Mouse (Mus musculus): ENCODE results near the gene Tpk1. TPM values are rescaled to one million over a fixed set of nuclear protein-coding genes. Genes with fewer than 3 reads are reported as not detected.

Gene Tpk1
- polyA plus RNA-seq, 2 experiments: 3.9 to 5.8 TPM

GRCm38 (mm10) chr6:43504609-43505230 is 161.4 kb downstream of the Tpk1 start:
- DNase-seq (ENCODE audit: low read depth in 3 of 3, low spot score in 3 of 3) (no peak), ATAC-seq (ENCODE audit: insufficient read depth) (no peak)
- H3K36me3 ChIP-seq (replicated peaks; ENCODE audit: control insufficient read depth, insufficient read depth, low read depth): no peaks in the 10 kb centered on the region
- no peak for TF ChIP-seq CTCF (IDR thresholded peaks at IDR 0.05; ENCODE audit: low read depth)
- no peak for TF ChIP-seq EP300 (IDR thresholded peaks at IDR 0.05; ENCODE audit: low read depth)
- H3K27me3 ChIP-seq (ENCODE audit: control insufficient read depth, insufficient read depth, low read length): no peaks in the 10 kb centered on the region
- 77% methylated on average over 5 of the region's 5 CpGs for WGBS (ENCODE audit: insufficient replicate concordance)
- peaks cover 2 to 9% of the 10 kb centered on the region in 2 experiments; a peak in 3 of 4 replicates for H3K4me1 ChIP-seq (replicated peaks; ENCODE audit: control insufficient read depth in 2 of 2, insufficient read depth in 2 of 2, low read length in 1 of 2)
- H3K9ac ChIP-seq (replicated peaks): no peak overlapping the region
- no peak overlapping the region for H3K4me2 ChIP-seq (ENCODE audit: low read depth)
- H3K4me3 ChIP-seq (ENCODE audit: insufficient read depth in 1 of 2, low read depth in 2 of 2, low read length in 2 of 2): no peak overlapping the region
- H3K27ac ChIP-seq: no peak overlapping the region
- H3K9me3 ChIP-seq (ENCODE audit: control insufficient read depth, low read length): no peaks in the 10 kb centered on the region

DNA sequence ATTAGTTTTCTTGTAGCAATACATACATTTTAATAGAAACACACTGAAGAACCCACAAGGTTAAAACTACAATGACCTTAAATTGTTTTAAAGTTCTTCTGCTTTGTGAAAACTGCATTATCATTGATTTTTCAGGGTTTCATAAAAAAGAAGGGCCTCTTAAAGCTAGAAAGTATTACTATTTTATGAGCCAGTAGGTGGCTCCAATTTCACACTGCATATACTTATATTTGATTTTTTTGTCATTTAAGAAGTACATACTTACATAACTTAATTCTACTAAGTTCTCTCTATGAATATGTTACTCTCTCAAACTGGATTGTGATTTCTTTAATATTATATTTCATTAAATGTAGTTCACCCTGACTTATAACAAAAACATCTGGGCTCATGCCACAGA is 173.7 kb downstream of the Tpk1 start:
- Histone ChIP-seq H3K27me3 (ENCODE audit: control insufficient read depth, insufficient read depth, low read length) (no peaks in the 10 kb centered on the region), H3K27ac (no peak overlapping the region), H3K4me2 (ENCODE audit: low read depth) (no peak overlapping the region), H3K9me3 (ENCODE audit: control insufficient read depth, low read length) (no peaks in the 10 kb centered on the region), H3K9ac (replicated peaks) (no peak overlapping the region), H3K4me1 (replicated peaks; ENCODE audit: control insufficient read depth in 2 of 2, insufficient read depth in 2 of 2, low read length in 1 of 2) (no peaks in the 10 kb centered on the region), H3K4me3 (ENCODE audit: insufficient read depth in 1 of 2, low read depth in 2 of 2, low read length in 2 of 2) (no peak overlapping the region), H3K36me3 (replicated peaks; ENCODE audit: control insufficient read depth, insufficient read depth, low read depth) (no peaks in the 10 kb centered on the region)
- TF ChIP-seq CTCF (IDR thresholded peaks at IDR 0.05; ENCODE audit: low read depth) (no peak; the same call in 1 of the 2 replicates), EP300 (IDR thresholded peaks at IDR 0.05; ENCODE audit: low read depth) (no peak)
- no peak for DNase-seq (ENCODE audit: low read depth in 3 of 3, low spot score in 3 of 3)
- no peak for ATAC-seq (ENCODE audit: insufficient read depth)

GRCm38 (mm10) chr6:43486691-43487090 is 179.4 kb downstream of the Tpk1 start:
- WGBS (ENCODE audit: insufficient replicate concordance): 72% methylated on average over 2 of the region's 2 CpGs
- no peak for DNase-seq (ENCODE audit: low read depth in 3 of 3, low spot score in 3 of 3)

DNA sequence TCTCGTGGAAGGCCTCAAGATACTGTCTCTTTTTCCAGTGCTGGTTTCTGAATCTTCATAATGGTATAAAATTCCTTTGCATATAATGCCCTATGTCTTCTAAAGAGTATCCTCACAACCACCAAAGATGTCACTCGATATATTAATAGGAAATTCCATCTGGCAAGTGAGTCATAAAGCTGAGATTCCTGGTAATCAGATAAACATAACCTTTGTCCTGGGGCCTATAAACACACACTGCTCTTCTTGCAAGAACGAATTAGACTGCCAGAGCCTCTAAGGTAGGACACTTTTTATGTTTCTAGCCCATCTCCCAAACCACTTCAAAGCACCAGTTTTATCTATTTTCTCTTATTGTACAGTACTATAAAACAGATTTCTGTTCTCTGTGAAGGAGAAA is 185.4 kb downstream of the Tpk1 start:
- H3K4me3 ChIP-seq (ENCODE audit: insufficient read depth in 1 of 2, low read depth in 2 of 2, low read length in 2 of 2): no peak overlapping the region
- DNase-seq (ENCODE audit: low read depth in 3 of 3, low spot score in 3 of 3): no peak
- no peak for ATAC-seq (ENCODE audit: insufficient read depth)
- no peaks in the 10 kb centered on the region for H3K36me3 ChIP-seq (replicated peaks; ENCODE audit: control insufficient read depth, insufficient read depth, low read depth)
- no peaks in the 10 kb centered on the region for H3K4me1 ChIP-seq (replicated peaks; ENCODE audit: control insufficient read depth in 2 of 2, insufficient read depth in 2 of 2, low read length in 1 of 2)
- H3K9ac ChIP-seq (replicated peaks): no peak overlapping the region
- H3K4me2 ChIP-seq (ENCODE audit: low read depth): no peak overlapping the region
- H3K27me3 ChIP-seq (ENCODE audit: control insufficient read depth, insufficient read depth, low read length): no peaks in the 10 kb centered on the region
- no peak overlapping the region for H3K27ac ChIP-seq
- WGBS (ENCODE audit: insufficient replicate concordance): 57% methylated on average over 3 of the region's 3 CpGs
- H3K9me3 ChIP-seq (ENCODE audit: control insufficient read depth, low read length): no peaks in the 10 kb centered on the region
- TF ChIP-seq CTCF (IDR thresholded peaks at IDR 0.05; ENCODE audit: low read depth): no peak
- no peak for TF ChIP-seq EP300 (IDR thresholded peaks at IDR 0.05; ENCODE audit: low read depth)

More at GRCm38 (mm10) chr6:43486691-43487090, 179.4 kb downstream of the Tpk1 start:
- Histone ChIP-seq H3K4me3 (ENCODE audit: insufficient read depth in 1 of 2, low read depth in 2 of 2, low read length in 2 of 2) (no peak overlapping the region), H3K27ac (no peak overlapping the region), H3K27me3 (ENCODE audit: control insufficient read depth, insufficient read depth, low read length) (no peaks in the 10 kb centered on the region), H3K4me2 (ENCODE audit: low read depth) (no peak overlapping the region), H3K9ac (replicated peaks) (no peak overlapping the region), H3K36me3 (replicated peaks; ENCODE audit: control insufficient read depth, insufficient read depth, low read depth) (no peaks in the 10 kb centered on the region), H3K9me3 (ENCODE audit: control insufficient read depth, low read length) (no peaks in the 10 kb centered on the region), H3K4me1 (replicated peaks; ENCODE audit: control insufficient read depth in 2 of 2, insufficient read depth in 2 of 2, low read length in 1 of 2) (no peaks in the 10 kb centered on the region)
- no peak for ATAC-seq (ENCODE audit: insufficient read depth)
- TF ChIP-seq EP300 (IDR thresholded peaks at IDR 0.05; ENCODE audit: low read depth) (no peak), CTCF (IDR thresholded peaks at IDR 0.05; ENCODE audit: low read depth) (no peak)

DNA sequence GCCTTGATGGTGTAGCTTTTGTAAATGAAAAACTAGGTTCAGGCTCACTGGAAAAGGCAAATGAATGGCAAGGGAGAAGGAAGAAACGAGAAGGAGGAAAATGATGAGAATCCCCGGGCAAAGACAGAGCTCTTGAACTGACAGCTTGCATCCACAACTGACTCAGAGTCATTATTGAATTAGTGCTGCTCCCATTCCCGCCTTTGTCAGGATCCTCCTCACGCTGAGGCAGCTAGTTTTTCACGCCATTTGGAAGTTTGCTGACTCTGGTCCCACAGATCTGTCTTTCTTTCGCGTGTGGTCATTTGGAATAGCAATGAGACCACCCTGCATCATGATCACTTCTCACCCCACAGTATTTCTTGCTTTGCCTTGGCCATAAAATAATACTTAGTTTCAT is 187.3 kb downstream of the Tpk1 start:
- H3K9me3 ChIP-seq (ENCODE audit: control insufficient read depth, low read length): no peaks in the 10 kb centered on the region
- ATAC-seq (ENCODE audit: insufficient read depth): no peak
- no peak overlapping the region for H3K27ac ChIP-seq
- H3K4me2 ChIP-seq (ENCODE audit: low read depth): no peak overlapping the region
- no peaks in the 10 kb centered on the region for H3K27me3 ChIP-seq (ENCODE audit: control insufficient read depth, insufficient read depth, low read length)
- H3K9ac ChIP-seq (replicated peaks): no peak overlapping the region
- 69% methylated on average over 7 of the region's 7 CpGs for WGBS (ENCODE audit: insufficient replicate concordance)
- no peak for DNase-seq (ENCODE audit: low read depth in 3 of 3, low spot score in 3 of 3)
- H3K36me3 ChIP-seq (replicated peaks; ENCODE audit: control insufficient read depth, insufficient read depth, low read depth): no peaks in the 10 kb centered on the region
- no peaks in the 10 kb centered on the region for H3K4me1 ChIP-seq (replicated peaks; ENCODE audit: control insufficient read depth in 2 of 2, insufficient read depth in 2 of 2, low read length in 1 of 2)
- TF ChIP-seq CTCF (IDR thresholded peaks at IDR 0.05; ENCODE audit: low read depth): no peak
- no peak for TF ChIP-seq EP300 (IDR thresholded peaks at IDR 0.05; ENCODE audit: low read depth)
- no peak overlapping the region for H3K4me3 ChIP-seq (ENCODE audit: insufficient read depth in 1 of 2, low read depth in 2 of 2, low read length in 2 of 2)
